Mouse (Mus musculus) heart, postnatal 0 days (tissue): ENCODE results near the gene F13a1. TPM values are rescaled to one million over a fixed set of nuclear protein-coding genes. Genes with fewer than 3 reads are reported as not detected.

Experiments used
- ATAC-seq: fragments of 200-750 bp; cut with Nextera tagmentation; 2 replicates; pipeline ENCODE4 v1.8.0; 2017; ENCODE audit warnings: low read depth, moderate number of reproducible peaks, moderate library complexity; ENCODE audit not compliant: insufficient read depth
- DNase-seq: peaks from one replicate; pipeline ENCODE4 v3.0.0-alpha.2; 2016; ENCODE audit warnings: low spot score
- H3K27ac ChIP-seq: fragments of 300-500 bp; sonication (generic); 2 replicates; pipeline ENCODE4 v1.5.1; 2014; ENCODE audit warnings: low read depth, mild to moderate bottlenecking
- H3K27me3 ChIP-seq: fragments of 300-500 bp; sonication (generic); 2 replicates; pipeline ENCODE4 v1.6.1; 2014; ENCODE audit warnings: low read length, mixed read lengths; ENCODE audit not compliant: control insufficient read depth, insufficient read depth
- H3K36me3 ChIP-seq: fragments of 300-500 bp; sonication (generic); replicated peaks from 2 replicates; pipeline ENCODE4 v1.6.1; 2014; ENCODE audit warnings: low read length, mixed read lengths; ENCODE audit not compliant: control insufficient read depth, insufficient read depth
- H3K4me1 ChIP-seq: fragments of 300-500 bp; sonication (generic); 2 replicates; pipeline ENCODE4 v1.6.1; 2014; ENCODE audit warnings: antibody characterized with exemption; ENCODE audit not compliant: control insufficient read depth, insufficient read depth
- H3K4me2 ChIP-seq: fragments of 300-500 bp; sonication (generic); 2 replicates; pipeline ENCODE4 v1.6.1; 2014; ENCODE audit warnings: low read depth, mild to moderate bottlenecking, low read length, moderate library complexity
- H3K4me3 ChIP-seq: fragments of 300-500 bp; sonication (generic); 2 replicates; pipeline ENCODE4 v1.5.1; 2014; ENCODE audit warnings: low read depth, low read length
- H3K9ac ChIP-seq: fragments of 300-500 bp; sonication (generic); replicated peaks from 2 replicates; pipeline ENCODE4 v1.6.1; 2014; ENCODE audit warnings: low read depth, low read length, mixed read lengths
- H3K9me3 ChIP-seq: fragments of 300-500 bp; sonication (generic); replicated peaks from 2 replicates; pipeline ENCODE4 v1.6.1; 2016; ENCODE audit warnings: low read length; ENCODE audit not compliant: control insufficient read depth
- CTCF ChIP-seq: IDR thresholded peaks from 2 replicates; pipeline ENCODE4 v1.5.1; 2016; ENCODE audit warnings: antibody characterized with exemption, control low read depth, low read depth
- EP300 ChIP-seq: IDR thresholded peaks from 2 replicates; pipeline ENCODE4 v1.6.1; 2016; ENCODE audit warnings: antibody characterized with exemption, low read depth
- WGBS: fragments of 180-500 bp; shearing (Covaris S2); extraction: QIAGEN DNeasy Blood & Tissue Kit; methylation state at CpG from one replicate; pipeline ENCODE4 v1.1.7; 2014; 5-methylcytosine and 5-hydroxymethylcytosine counted together
- polyA plus RNA-seq: library from polyadenylated mRNA; unstranded; fragments of >200 nt; fragmentation: Nextera tagmentation; extraction: Ambion mirVana; gene quantifications from 2 replicates; pipeline ENCODE4 v1.2.1, GENCODE M21; 2015
- total RNA-seq: library from RNA; depleted of rRNA; stranded (reverse); fragments of >200 nt; gene quantifications from 2 replicates; pipeline ENCODE4 v1.2.3, GENCODE M21; 2014; ENCODE audit warnings: low replicate concordance

F13a1 gene
- total and polyA plus RNA-seq, 2 experiments from 2014 or later: 3.9 to 16.0 TPM

DNA sequence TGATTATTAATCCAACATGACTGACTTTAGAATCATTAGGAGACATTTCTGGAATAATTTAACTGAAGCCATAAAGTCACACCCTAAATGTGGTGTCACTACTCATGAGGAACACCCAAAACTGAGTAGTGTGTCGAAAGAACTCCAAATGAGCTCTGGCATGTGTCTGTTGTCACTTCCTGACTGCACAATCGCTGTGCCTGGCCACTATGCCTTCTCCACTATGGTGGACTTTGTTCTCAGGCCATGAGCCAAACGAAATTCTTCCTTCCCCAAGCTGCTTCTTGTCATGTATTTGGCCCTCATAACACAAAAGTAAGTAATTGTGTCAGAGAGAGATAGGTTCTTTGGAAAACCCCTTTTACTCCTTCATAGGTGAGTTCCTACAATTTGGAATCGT, 61.7 kb downstream of the F13a1 start:
- WGBS: 44% methylated on average over 4 of the region's 4 CpGs
- no peaks in the 10 kb centered on the region for H3K27me3 ChIP-seq
- no peak overlapping the region for H3K9ac ChIP-seq
- no peak for DNase-seq
- no peak overlapping the region for H3K4me3 ChIP-seq
- H3K9me3 ChIP-seq: no peaks in the 10 kb centered on the region
- H3K36me3 ChIP-seq: no peaks in the 10 kb centered on the region
- no peak for TF ChIP-seq CTCF
- TF ChIP-seq EP300: no peak
- no peak for ATAC-seq
- 0 out of 2 replicates have a peak, but pooled peaks cover 8% of the 10 kb centered on the region for H3K4me1 ChIP-seq
- H3K27ac ChIP-seq: no peak overlapping the region
- no peak overlapping the region for H3K4me2 ChIP-seq

DNA sequence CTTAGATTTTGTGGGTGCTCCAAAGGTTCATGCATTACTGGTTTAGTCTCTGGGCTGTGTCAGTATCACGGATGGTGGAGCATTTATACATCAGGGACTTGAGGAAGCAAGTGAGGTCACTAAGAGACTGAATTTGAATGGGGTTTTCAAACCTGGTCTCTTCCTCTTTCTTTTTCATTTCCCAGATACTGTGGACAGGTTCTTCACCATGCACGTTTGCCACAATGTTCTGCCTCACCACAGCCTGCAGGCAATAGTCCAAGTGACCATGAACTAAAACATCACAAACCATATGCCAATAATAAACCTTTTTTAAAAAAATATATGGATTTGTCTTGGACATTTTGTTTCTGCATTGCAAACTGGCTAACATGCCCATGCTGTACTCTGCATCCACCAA, 77.0 kb downstream of the F13a1 start:
- DNase-seq (no peak), ATAC-seq (no peak)
- Histone ChIP-seq H3K4me3 (no peak overlapping the region), H3K4me2 (no peak overlapping the region), H3K9me3 (no peaks in the 10 kb centered on the region), H3K9ac (no peak overlapping the region), H3K36me3 (no peaks in the 10 kb centered on the region), H3K27me3 (no peaks in the 10 kb centered on the region), H3K27ac (no peak overlapping the region), H3K4me1 (no peaks in the 10 kb centered on the region)
- 62% methylated on average over 2 of the region's 2 CpGs for WGBS
- TF ChIP-seq EP300: no peak
- no peak for TF ChIP-seq CTCF

DNA sequence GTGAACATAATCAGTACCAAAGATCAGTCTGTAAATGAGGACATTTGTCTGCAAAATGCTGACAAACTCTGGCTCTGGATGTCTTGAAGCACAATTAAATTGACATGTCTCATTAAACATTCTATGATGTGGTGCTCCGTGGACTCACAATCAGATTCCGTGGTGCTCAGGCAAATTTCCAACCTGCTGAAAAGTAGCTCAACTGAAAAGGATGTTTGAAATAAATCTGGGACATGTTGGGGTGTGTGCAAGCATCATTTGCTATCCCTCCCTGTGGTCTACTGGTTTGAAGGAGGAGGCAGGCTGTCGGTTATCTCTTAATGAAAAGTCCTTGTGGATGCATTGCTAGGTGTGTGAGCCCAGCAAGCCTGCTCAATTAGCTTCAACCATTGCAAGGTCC, 77.8 kb downstream of the F13a1 start:
- Histone ChIP-seq H3K9me3 (no peaks in the 10 kb centered on the region), H3K27ac (no peak overlapping the region), H3K4me3 (no peak overlapping the region), H3K4me1 (no peaks in the 10 kb centered on the region), H3K36me3 (no peaks in the 10 kb centered on the region), H3K27me3 (no peaks in the 10 kb centered on the region), H3K9ac (no peak overlapping the region), H3K4me2 (no peak overlapping the region)
- ATAC-seq (no peak), DNase-seq (no peak)
- TF ChIP-seq CTCF (no peak), EP300 (no peak)
- WGBS: 79% methylated on average over 3 of the region's 3 CpGs

DNA sequence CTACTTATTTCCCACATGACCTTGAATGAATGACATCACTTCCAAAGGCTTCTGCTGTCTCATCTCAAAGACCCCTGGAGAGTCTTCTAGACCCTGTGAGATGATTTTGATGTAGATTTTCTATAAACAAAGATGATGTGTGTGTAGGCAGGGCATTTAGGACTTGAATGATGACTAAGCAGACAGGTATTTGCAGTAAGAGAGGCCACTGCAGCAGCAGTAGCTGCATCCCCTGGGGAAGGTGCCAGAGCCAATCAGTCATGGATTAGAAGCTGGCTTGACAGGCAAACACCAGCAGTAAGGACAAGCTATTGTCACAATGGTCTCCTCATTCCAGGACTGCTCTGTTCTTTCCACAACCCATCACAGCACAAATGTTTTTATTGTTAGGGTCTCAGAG, 87.1 kb downstream of the F13a1 start:
- Histone ChIP-seq H3K36me3 (no peaks in the 10 kb centered on the region), H3K4me2 (no peak overlapping the region), H3K27ac (no peak overlapping the region), H3K27me3 (no peaks in the 10 kb centered on the region), H3K9ac (no peak overlapping the region), H3K4me3 (no peak overlapping the region), H3K9me3 (no peaks in the 10 kb centered on the region), H3K4me1 (no peaks in the 10 kb centered on the region)
- ATAC-seq (no peak), DNase-seq (no peak)
- TF ChIP-seq EP300 (no peak), CTCF (no peak)

DNA sequence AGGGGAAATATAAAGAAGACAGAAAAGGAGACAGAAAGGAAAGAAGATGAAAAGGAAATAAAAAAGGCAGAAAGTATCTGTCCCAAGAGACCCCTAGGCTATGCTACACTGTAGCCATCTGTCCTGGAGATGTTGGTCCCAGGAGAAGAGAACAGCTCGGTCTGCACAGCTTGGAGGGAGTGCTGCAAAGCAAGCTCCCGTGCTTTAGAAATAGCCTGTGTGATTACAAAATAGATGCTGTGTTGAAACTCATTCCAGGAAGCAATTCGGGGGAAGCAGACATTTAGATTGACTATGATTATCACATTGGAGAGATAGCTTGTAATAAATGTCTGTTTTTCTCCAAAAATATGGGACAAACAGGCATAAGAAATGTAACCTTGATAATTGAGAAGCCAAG, 91.0 kb downstream of the F13a1 start:
- no peak overlapping the region for H3K9ac ChIP-seq
- no peaks in the 10 kb centered on the region for H3K9me3 ChIP-seq
- WGBS: 60% methylated on average over 3 of the region's 3 CpGs
- no peaks in the 10 kb centered on the region for H3K27me3 ChIP-seq
- no peaks in the 10 kb centered on the region for H3K4me1 ChIP-seq
- no peak overlapping the region for H3K4me3 ChIP-seq
- no peak overlapping the region for H3K4me2 ChIP-seq
- H3K27ac ChIP-seq: no peak overlapping the region
- DNase-seq (no peak), ATAC-seq (no peak)
- no peak for TF ChIP-seq EP300
- TF ChIP-seq CTCF: no peak
- H3K36me3 ChIP-seq: no peaks in the 10 kb centered on the region

DNA sequence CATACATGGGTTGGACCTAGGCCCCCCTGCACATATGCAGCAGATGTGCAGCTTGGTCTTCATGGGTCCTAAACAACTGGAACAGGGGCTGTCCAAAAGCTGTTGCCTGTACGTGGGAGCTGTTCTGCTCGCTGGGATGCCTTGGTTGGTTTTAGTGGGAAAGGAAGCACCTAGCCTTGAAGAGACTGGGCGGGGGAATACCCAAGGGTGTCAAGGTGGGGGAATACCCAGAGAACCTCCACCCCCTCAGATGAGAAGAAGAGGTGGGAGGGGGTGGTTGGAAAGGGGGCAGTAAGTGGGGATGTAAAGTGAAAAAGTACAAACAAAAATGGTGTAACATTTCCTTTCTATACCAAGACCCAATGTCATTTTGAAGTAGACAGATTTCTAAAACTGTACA, 95.1 kb downstream of the F13a1 start:
- Histone ChIP-seq H3K9me3 (no peaks in the 10 kb centered on the region), H3K36me3 (no peaks in the 10 kb centered on the region), H3K4me1 (no peaks in the 10 kb centered on the region), H3K4me3 (no peak overlapping the region), H3K27me3 (no peaks in the 10 kb centered on the region), H3K9ac (no peak overlapping the region), H3K27ac (no peak overlapping the region), H3K4me2 (no peak overlapping the region)
- WGBS: 82% methylated on average over 3 of the region's 3 CpGs
- ATAC-seq (no peak), DNase-seq (no peak)
- no peak for TF ChIP-seq CTCF
- no peak for TF ChIP-seq EP300
